ENCODE assay signal across 11 mouse cellular contexts in the genomic region with DNA sequence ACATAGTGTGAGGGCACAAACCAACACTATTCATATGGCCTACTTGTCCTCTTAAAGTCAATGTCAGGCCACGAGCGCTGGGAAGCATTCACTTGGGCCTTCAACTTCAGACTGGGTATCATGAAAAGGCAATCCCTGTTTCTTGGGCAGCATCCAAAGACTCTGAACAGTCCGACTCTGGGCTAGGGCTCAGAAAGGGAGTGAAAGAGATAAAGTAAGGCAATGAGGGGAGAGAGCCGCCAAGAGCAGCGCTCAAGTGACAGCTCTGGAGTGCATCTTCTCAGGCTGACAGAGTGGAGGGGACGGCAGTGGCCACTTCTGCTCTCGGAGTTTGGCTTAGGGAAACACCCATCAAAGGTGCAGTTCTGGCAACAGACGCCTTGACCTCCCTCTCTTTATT.
DNase-seq lines count a peak whose midpoint lies in the region; ATAC-seq lines count a peak whose summit lies in the region.
"Had no signal": no experiment of that assay in that cellular context is flagged by ENCODE, and none has a peak within 500 bp of the region (broad histone marks: within the 10 kb centered on the region; RNA-seq: fewer than 3 reads in every experiment).

No protein-coding gene starts in this region.

- ATAC-seq in lung, embryonic 15.5 days (ENCODE audit: borderline replicate concordance, extremely low read depth, low FRiP score, low TSS enrichment) = peak; percentile 67; the same call in 1 of the 2 replicates
- ATAC-seq in embryonic facial prominence, embryonic 14.5 days (ENCODE audit: low read depth) = no peak
- no peak for ATAC-seq in limb, embryonic 11.5 days (ENCODE audit: insufficient number of reproducible peaks, low FRiP score, low TSS enrichment, low read depth)
- no peak for ATAC-seq in cerebellum, adult (ENCODE audit: insufficient number of reproducible peaks, low FRiP score, low TSS enrichment)
- no peak for ATAC-seq in intestine, embryonic 15.5 days
- ATAC-seq: intestine, postnatal 0 days had no signal

- no peaks in the 10 kb centered on the region for H3K4me1 ChIP-seq in lung, embryonic 15.5 days
- H3K4me1 ChIP-seq in embryonic facial prominence, embryonic 14.5 days (ENCODE audit: control insufficient read depth, insufficient read depth, low read length) = peaks cover 32% of the 10 kb centered on the region
- peaks cover 46% of the 10 kb centered on the region for H3K4me1 ChIP-seq in limb, embryonic 11.5 days (ENCODE audit: control insufficient read depth, insufficient read depth, low read length)
- H3K4me1 ChIP-seq in intestine, embryonic 15.5 days (replicated peaks) = peaks cover 3% of the 10 kb centered on the region; the same call in 1 of the 2 replicates

- H3K4me2 ChIP-seq in lung, embryonic 15.5 days = no peak overlapping the region
- H3K4me2 ChIP-seq in embryonic facial prominence, embryonic 14.5 days (ENCODE audit: low read depth, low read length) = 0 out of 2 replicates have a peak overlapping the region, but pooled peaks have one; percentile 10
- H3K4me2 ChIP-seq in limb, embryonic 11.5 days (ENCODE audit: low read depth, severe bottlenecking) = no peak overlapping the region
- H3K4me2 ChIP-seq in intestine, embryonic 15.5 days (replicated peaks) = no peak overlapping the region

- intact Hi-C loops in gastrocnemius, postnatal 36 days (cut with DNase I) = no loop called here

- peak; percentile 11 for DNase-seq in gastrocnemius, adult 18-20 months (ENCODE audit: low spot score)
- no peak for DNase-seq in gastrocnemius, postnatal 36 days
- no peak for DNase-seq in lung, postnatal 25 days (ENCODE audit: low spot score)
- DNase-seq in embryonic facial prominence, embryonic 14.5 days (ENCODE audit: low spot score) = peak; percentile 74
- no peak for DNase-seq in limb, embryonic 11.5 days (ENCODE audit: low spot score)
- DNase-seq: adrenal gland, postnatal 14 days had no signal

- no peaks in the 10 kb centered on the region for H3K36me3 ChIP-seq in lung, embryonic 15.5 days
- H3K36me3 ChIP-seq in embryonic facial prominence, embryonic 14.5 days (ENCODE audit: control insufficient read depth, insufficient read depth, low read length) = no peaks in the 10 kb centered on the region
- no peaks in the 10 kb centered on the region for H3K36me3 ChIP-seq in limb, embryonic 11.5 days (ENCODE audit: control insufficient read depth, insufficient read depth, low read length)
- H3K36me3 ChIP-seq in intestine, embryonic 15.5 days = no peaks in the 10 kb centered on the region

- 38% methylated on average over 8 of the region's 8 CpGs for WGBS in lung, embryonic 15.5 days
- 36% methylated on average over 8 of the region's 8 CpGs for WGBS in embryonic facial prominence, embryonic 14.5 days
- 28% methylated on average over 8 of the region's 8 CpGs for WGBS in limb, embryonic 11.5 days
- 50% methylated on average over 8 of the region's 8 CpGs for WGBS in intestine, embryonic 15.5 days

- no peak overlapping the region for H3K9ac ChIP-seq in lung, embryonic 15.5 days
- no peak overlapping the region for H3K9ac ChIP-seq in embryonic facial prominence, embryonic 14.5 days (ENCODE audit: low read depth, low read length)
- no peak overlapping the region for H3K9ac ChIP-seq in limb, embryonic 11.5 days (ENCODE audit: low read length)
- H3K9ac ChIP-seq in intestine, embryonic 15.5 days = no peak overlapping the region

- H3K27me3 ChIP-seq in lung, embryonic 15.5 days = no peaks in the 10 kb centered on the region
- 0 out of 2 replicates have a peak, but pooled peaks cover 3% of the 10 kb centered on the region for H3K27me3 ChIP-seq in embryonic facial prominence, embryonic 14.5 days (replicated peaks; ENCODE audit: control insufficient read depth, insufficient read depth, low read length)
- H3K27me3 ChIP-seq in limb, embryonic 11.5 days (ENCODE audit: control insufficient read depth, insufficient read depth, low read length) = no peaks in the 10 kb centered on the region
- no peaks in the 10 kb centered on the region for H3K27me3 ChIP-seq in intestine, embryonic 15.5 days (replicated peaks)

- no peak overlapping the region for H3K27ac ChIP-seq in lung, embryonic 15.5 days
- peak overlapping the region; percentile 46; the same call in 1 of the 2 replicates for H3K27ac ChIP-seq in embryonic facial prominence, embryonic 14.5 days (replicated peaks; ENCODE audit: low read depth, low read length)
- peak overlapping the region; percentile 78 for H3K27ac ChIP-seq in limb, embryonic 11.5 days (replicated peaks; ENCODE audit: low read depth, low read length)
- H3K27ac ChIP-seq in intestine, embryonic 15.5 days = no peak overlapping the region
- H3K27ac ChIP-seq: macrophage had no signal

- H3K9me3 ChIP-seq in lung, embryonic 15.5 days = no peaks in the 10 kb centered on the region
- no peaks in the 10 kb centered on the region for H3K9me3 ChIP-seq in embryonic facial prominence, embryonic 14.5 days (ENCODE audit: control insufficient read depth, low read length)
- no peaks in the 10 kb centered on the region for H3K9me3 ChIP-seq in limb, embryonic 11.5 days (ENCODE audit: control insufficient read depth, low read length)
- no peaks in the 10 kb centered on the region for H3K9me3 ChIP-seq in intestine, embryonic 15.5 days

- no peak overlapping the region for H3K4me3 ChIP-seq in lung, embryonic 15.5 days
- no peak overlapping the region for H3K4me3 ChIP-seq in embryonic facial prominence, embryonic 14.5 days (ENCODE audit: low read depth, low read length)
- no peak overlapping the region for H3K4me3 ChIP-seq in limb, embryonic 11.5 days (ENCODE audit: low read depth, low read length)
- H3K4me3 ChIP-seq in intestine, embryonic 15.5 days (replicated peaks) = no peak overlapping the region

Comparison
In these comparisons a context has a peak if more than half of its experiments do, and no peak if none do; other contexts are left out.
1. DNase-seq: peak in gastrocnemius, adult 18-20 months (single experiment) and embryonic facial prominence, embryonic 14.5 days (single experiment); none in gastrocnemius, postnatal 36 days (0 of 2), lung, postnatal 25 days (single experiment) and limb, embryonic 11.5 days (single experiment).
2. H3K27ac ChIP-seq: peak in embryonic facial prominence, embryonic 14.5 days (single experiment) and limb, embryonic 11.5 days (single experiment); none in lung, embryonic 15.5 days (single experiment) and intestine, embryonic 15.5 days (single experiment).